Comparison of ENCODE assay signal across 9 mouse cellular contexts in genomic region chr9:65576861-65577510, GRCm38 (mm10). TPM values are rescaled to one million over a fixed set of nuclear protein-coding genes. Genes with fewer than 3 reads are reported as not detected.
DNase-seq lines count a peak whose midpoint lies in the region; ATAC-seq and TF ChIP-seq lines count a peak whose summit lies in the region.
"Had no signal": no experiment of that assay in that cellular context is flagged by ENCODE, and none has a peak within 500 bp of the region (broad histone marks: within the 10 kb centered on the region; RNA-seq: fewer than 3 reads in every experiment).

No protein-coding gene starts in this region.

- H3K9me3 ChIP-seq in kidney, embryonic 16.5 days (ENCODE audit: low read length), result no peaks in the 10 kb centered on the region
- H3K9me3 ChIP-seq in CH12.LX (replicated peaks; ENCODE audit: low read length), result no peaks in the 10 kb centered on the region
- H3K9me3 ChIP-seq in heart, embryonic 11.5 days (replicated peaks; ENCODE audit: control insufficient read depth, low read length), result no peaks in the 10 kb centered on the region
- no peaks in the 10 kb centered on the region for H3K9me3 ChIP-seq in liver, embryonic 14.5 days (ENCODE audit: control insufficient read depth, low read length)
- H3K9me3 ChIP-seq in neural tube, embryonic 15.5 days (replicated peaks), result no peaks in the 10 kb centered on the region

- TF ChIP-seq CTCF in CH12.LX (conservative IDR thresholded peaks at IDR 0.05 in 1 of 2, IDR thresholded peaks at IDR 0.05 in 1 of 2; ENCODE audit: low read depth in 2 of 2, low read length in 2 of 2), result no peak
- peak; percentile 1; the same call in 1 of the 2 replicates for TF ChIP-seq CTCF in liver, embryonic 14.5 days (IDR thresholded peaks at IDR 0.05; ENCODE audit: low read depth)

- ATAC-seq in kidney, embryonic 16.5 days (ENCODE audit: low FRiP score, low TSS enrichment), result no peak
- no peak for ATAC-seq in heart, embryonic 11.5 days (replicated peaks; ENCODE audit: insufficient number of reproducible peaks, low FRiP score, low TSS enrichment)
- no peak for ATAC-seq in liver, embryonic 14.5 days (ENCODE audit: insufficient read depth)
- no peak for ATAC-seq in neural tube, embryonic 15.5 days (ENCODE audit: low FRiP score)

- dilution Hi-C loops in CH12.LX (cut with MboI; ENCODE audit: extremely low pct_ligation_motif_present, extremely low pct_unique_long_range_greater_than_20kb, low sequenced_read_pairs), result no loop called here

- peaks cover 49% of the 10 kb centered on the region for H3K79me2 ChIP-seq in CH12.LX (replicated peaks; ENCODE audit: control insufficient read depth, extremely low read depth, insufficient read depth, poor library complexity, severe bottlenecking)

- no peak for TF ChIP-seq EP300 in CH12.LX (IDR thresholded peaks at IDR 0.05; ENCODE audit: low read length)
- no peak for TF ChIP-seq EP300 in liver, embryonic 14.5 days (IDR thresholded peaks at IDR 0.05; ENCODE audit: low read depth)

- H3K27me3 ChIP-seq in kidney, embryonic 16.5 days (ENCODE audit: insufficient read depth, low read length), result no peaks in the 10 kb centered on the region
- H3K27me3 ChIP-seq in CH12.LX (replicated peaks), result no peaks in the 10 kb centered on the region
- no peaks in the 10 kb centered on the region for H3K27me3 ChIP-seq in heart, embryonic 11.5 days (ENCODE audit: control insufficient read depth, insufficient read depth, low read length)
- no peaks in the 10 kb centered on the region for H3K27me3 ChIP-seq in liver, embryonic 14.5 days (ENCODE audit: control insufficient read depth, insufficient read depth, low read length)
- no peaks in the 10 kb centered on the region for H3K27me3 ChIP-seq in neural tube, embryonic 15.5 days (replicated peaks)

- peaks cover 45% of the 10 kb centered on the region for H3K4me1 ChIP-seq in kidney, embryonic 16.5 days (ENCODE audit: insufficient read depth, low read length)
- peaks cover 18 to 54% of the 10 kb centered on the region in 2 experiments for H3K4me1 ChIP-seq in CH12.LX (ENCODE audit: control insufficient read depth in 1 of 2, insufficient read depth in 2 of 2)
- H3K4me1 ChIP-seq in heart, embryonic 11.5 days (ENCODE audit: control insufficient read depth, insufficient read depth, low read length), result peaks cover 43% of the 10 kb centered on the region
- H3K4me1 ChIP-seq in liver, embryonic 14.5 days (replicated peaks; ENCODE audit: control insufficient read depth in 2 of 2, insufficient read depth in 2 of 2, low read length in 1 of 2), result peaks cover 41 to 48% of the 10 kb centered on the region in 2 experiments
- peaks cover 34% of the 10 kb centered on the region for H3K4me1 ChIP-seq in neural tube, embryonic 15.5 days

- peak overlapping the region; percentile 76 for H3K27ac ChIP-seq in kidney, embryonic 16.5 days (ENCODE audit: low read length)
- H3K27ac ChIP-seq in CH12.LX (ENCODE audit: insufficient read depth, low read depth), result peak overlapping the region; percentile 80
- peak overlapping the region; percentile 83; the same call in 1 of the 2 replicates for H3K27ac ChIP-seq in heart, embryonic 11.5 days (ENCODE audit: low read depth, low read length)
- peak overlapping the region; percentile 69 for H3K27ac ChIP-seq in liver, embryonic 14.5 days
- no peak overlapping the region for H3K27ac ChIP-seq in neural tube, embryonic 15.5 days (replicated peaks)

- DNase-seq in kidney, adult 9 months, result no peak
- DNase-seq in CH12.LX (ENCODE audit: extremely low read depth), result no peak
- peak; percentile 19 to 20 for DNase-seq in cerebellum, adult 18-20 months
- no peak for DNase-seq in liver, embryonic 14.5 days (ENCODE audit: low read depth in 3 of 3, low spot score in 3 of 3)
- no peak for DNase-seq in spleen, postnatal 36 days (ENCODE audit: low spot score in 2 of 2)

- peak overlapping the region; percentile 56; the same call in 1 of the 2 replicates for H3K9ac ChIP-seq in kidney, embryonic 16.5 days (replicated peaks; ENCODE audit: low read length)
- H3K9ac ChIP-seq in CH12.LX (ENCODE audit: insufficient read depth, low read depth), result peak overlapping the region; percentile 72
- no peak overlapping the region; the same call in 1 of the 2 replicates for H3K9ac ChIP-seq in heart, embryonic 11.5 days (ENCODE audit: low read depth, low read length)
- peak overlapping the region; percentile 74 for H3K9ac ChIP-seq in liver, embryonic 14.5 days (replicated peaks)
- H3K9ac ChIP-seq in neural tube, embryonic 15.5 days (replicated peaks), result no peak overlapping the region

- TF ChIP-seq RAD21 in CH12.LX (IDR thresholded peaks at IDR 0.05; ENCODE audit: low read depth, low read length), result no peak

- H3K36me3 ChIP-seq in kidney, embryonic 16.5 days (ENCODE audit: insufficient read depth, low read length), result no peaks in the 10 kb centered on the region
- H3K36me3 ChIP-seq in CH12.LX (replicated peaks in 1 of 2; ENCODE audit: control insufficient read depth in 1 of 2, insufficient read depth in 1 of 2, low read length in 1 of 2), result peaks cover 12 to 21% of the 10 kb centered on the region in 2 experiments
- peaks cover 6% of the 10 kb centered on the region for H3K36me3 ChIP-seq in heart, embryonic 11.5 days (ENCODE audit: control insufficient read depth, insufficient read depth, low read length)
- peaks cover 30% of the 10 kb centered on the region for H3K36me3 ChIP-seq in liver, embryonic 14.5 days (replicated peaks; ENCODE audit: control insufficient read depth, insufficient read depth, low read depth)
- no peaks in the 10 kb centered on the region for H3K36me3 ChIP-seq in neural tube, embryonic 15.5 days

- WGBS in kidney, embryonic 16.5 days, result 34% methylated on average over 7 of the region's 7 CpGs
- WGBS in heart, embryonic 11.5 days (ENCODE audit: insufficient replicate concordance), result 61% methylated on average over 7 of the region's 7 CpGs
- WGBS in liver, embryonic 14.5 days (ENCODE audit: insufficient replicate concordance), result 40% methylated on average over 7 of the region's 7 CpGs
- WGBS in neural tube, embryonic 15.5 days, result 48% methylated on average over 7 of the region's 7 CpGs

- H3K4me3 ChIP-seq in kidney, embryonic 16.5 days (ENCODE audit: low read length), result 0 out of 2 replicates have a peak overlapping the region, but pooled peaks have one; percentile 2
- peak overlapping the region in 2 of 3 experiments; percentile 31 to 36 for H3K4me3 ChIP-seq in CH12.LX (replicated peaks in 1 of 3; ENCODE audit: low read depth in 2 of 3, low read length in 2 of 3, poor library complexity in 1 of 3)
- H3K4me3 ChIP-seq in heart, embryonic 11.5 days (ENCODE audit: low read depth, low read length), result no peak overlapping the region
- peak overlapping the region; percentile 67 to 86 for H3K4me3 ChIP-seq in liver, embryonic 14.5 days (ENCODE audit: insufficient read depth in 1 of 2, low read depth in 2 of 2, low read length in 2 of 2)
- no peak overlapping the region for H3K4me3 ChIP-seq in neural tube, embryonic 15.5 days (replicated peaks)

- TF ChIP-seq POLR2A in CH12.LX (IDR thresholded peaks at IDR 0.05; ENCODE audit: low read depth, low read length), result no peak; the same call in 1 of the 2 replicates

- in situ Hi-C loops in CH12.LX (cut with MboI; ENCODE audit: low pct_ligation_motif_present, low pct_unique_long_range_greater_than_20kb, low sequenced_read_pairs), result loop anchor here (5.0 kb wide), 1 partner anchor 40 kb away; no protein-coding TSS in a partner anchor

- peak overlapping the region; percentile 27 for H3K4me2 ChIP-seq in kidney, embryonic 16.5 days (replicated peaks; ENCODE audit: low read depth, low read length)
- peak overlapping the region; percentile 75 for H3K4me2 ChIP-seq in CH12.LX (ENCODE audit: insufficient read depth, low read depth, poor library complexity, severe bottlenecking)
- 0 out of 2 replicates have a peak overlapping the region, but pooled peaks have one; percentile 1 for H3K4me2 ChIP-seq in heart, embryonic 11.5 days
- peak overlapping the region; percentile 97 for H3K4me2 ChIP-seq in liver, embryonic 14.5 days (ENCODE audit: low read depth)
- no peak overlapping the region for H3K4me2 ChIP-seq in neural tube, embryonic 15.5 days

RNA-seq across cellular contexts. Expression of gene Plekho2, which starts 2.9 kb away (rescaled TPM):
- polyA plus RNA-seq in kidney, embryonic 16.5 days (2015; fragmentation: Nextera tagmentation; extraction: Ambion mirVana), result 18.7 and 19.4 TPM in 2 replicates
- total RNA-seq in CH12.LX (2012; rRNA removed) (13.9 and 16.8 TPM in 2 replicates), CH12.LX (2014; rRNA removed) (7.2 and 7.9 TPM in 2 replicates)
- polyA plus RNA-seq in CH12.LX (2012; ENCODE audit: insufficient read length, low read depth), result 33.8 and 37.1 TPM in 2 replicates
- 10.6 and 11.9 TPM in 2 replicates for polyA plus RNA-seq in heart, embryonic 11.5 days (2014; fragmentation: Nextera tagmentation; extraction: Ambion mirVana)
- polyA plus RNA-seq in liver, embryonic 14.5 days (2012; rRNA removed), result 15.5 and 15.7 TPM in 2 replicates
- 21.5 and 24.2 TPM in 2 replicates for polyA plus RNA-seq in liver, embryonic 14.5 days (2014; fragmentation: Nextera tagmentation; extraction: Ambion mirVana)
- polyA plus RNA-seq in neural tube, embryonic 15.5 days (2015; fragmentation: Nextera tagmentation; extraction: Ambion mirVana), result 5.0 and 7.7 TPM in 2 replicates

RNA-seq across cellular contexts. Expression of gene Pif1, which starts 10.0 kb away (rescaled TPM):
- polyA plus RNA-seq in kidney, embryonic 16.5 days (2015; fragmentation: Nextera tagmentation; extraction: Ambion mirVana), result 15.5 and 16.9 TPM in 2 replicates
- 12.2 and 15.7 TPM in 2 replicates for total RNA-seq in CH12.LX (2012; rRNA removed)
- total RNA-seq in CH12.LX (2014; rRNA removed), result 11.2 and 13.3 TPM in 2 replicates
- polyA plus RNA-seq in CH12.LX (2012; ENCODE audit: insufficient read length, low read depth), result 12.3 and 14.5 TPM in 2 replicates
- 7.6 and 9.5 TPM in 2 replicates for polyA plus RNA-seq in heart, embryonic 11.5 days (2014; fragmentation: Nextera tagmentation; extraction: Ambion mirVana)
- polyA plus RNA-seq in liver, embryonic 14.5 days (2012; rRNA removed), result 10.8 and 11.9 TPM in 2 replicates
- polyA plus RNA-seq in liver, embryonic 14.5 days (2014; fragmentation: Nextera tagmentation; extraction: Ambion mirVana), result 6.8 and 7.7 TPM in 2 replicates
- 2.7 and 4.7 TPM in 2 replicates for polyA plus RNA-seq in neural tube, embryonic 15.5 days (2015; fragmentation: Nextera tagmentation; extraction: Ambion mirVana)

RNA-seq across cellular contexts. Expression of gene Rbpms2, which starts 52.5 kb away (rescaled TPM):
- 34.4 and 36.3 TPM in 2 replicates for polyA plus RNA-seq in kidney, embryonic 16.5 days (2015; fragmentation: Nextera tagmentation; extraction: Ambion mirVana)
- total RNA-seq in CH12.LX (2012; rRNA removed) (0.13 TPM in 1 of 2 replicates, not detected in the other), CH12.LX (2014; rRNA removed) (not detected in 2 replicates)
- 0.34 and 0.95 TPM in 2 replicates for polyA plus RNA-seq in CH12.LX (2012; ENCODE audit: insufficient read length, low read depth)
- polyA plus RNA-seq in heart, embryonic 11.5 days (2014; fragmentation: Nextera tagmentation; extraction: Ambion mirVana), result 154 and 160 TPM in 2 replicates
- 8.9 and 11.6 TPM in 2 replicates for polyA plus RNA-seq in liver, embryonic 14.5 days (2012; rRNA removed)
- polyA plus RNA-seq in liver, embryonic 14.5 days (2014; fragmentation: Nextera tagmentation; extraction: Ambion mirVana), result 11.9 and 13.9 TPM in 2 replicates
- 3.1 and 4.9 TPM in 2 replicates for polyA plus RNA-seq in neural tube, embryonic 15.5 days (2015; fragmentation: Nextera tagmentation; extraction: Ambion mirVana)

RNA-seq across cellular contexts. Expression of gene Ankdd1a, which starts 57.0 kb away (rescaled TPM):
- polyA plus RNA-seq in kidney, embryonic 16.5 days (2015; fragmentation: Nextera tagmentation; extraction: Ambion mirVana), result not detected in 2 replicates
- total RNA-seq in CH12.LX (2012; rRNA removed) (not detected in 2 replicates), CH12.LX (2014; rRNA removed) (not detected in 2 replicates)
- not detected in 2 replicates for polyA plus RNA-seq in CH12.LX (2012; ENCODE audit: insufficient read length, low read depth)
- not detected in 2 replicates for polyA plus RNA-seq in heart, embryonic 11.5 days (2014; fragmentation: Nextera tagmentation; extraction: Ambion mirVana)
- 0.06 TPM in 1 of 2 replicates, not detected in the other for polyA plus RNA-seq in liver, embryonic 14.5 days (2012; rRNA removed)
- polyA plus RNA-seq in liver, embryonic 14.5 days (2014; fragmentation: Nextera tagmentation; extraction: Ambion mirVana), result not detected in 2 replicates
- 0.87 and 1.2 TPM in 2 replicates for polyA plus RNA-seq in neural tube, embryonic 15.5 days (2015; fragmentation: Nextera tagmentation; extraction: Ambion mirVana)
- total RNA-seq: hematopoietic stem cell, adult 5-6 weeks had no signal

Comparison
In these comparisons a context has a peak if more than half of its experiments do, and no peak if none do; other contexts are left out.
1. H3K4me3 ChIP-seq: peak in kidney, embryonic 16.5 days (single experiment), CH12.LX (2 of 3) and liver, embryonic 14.5 days (2 of 2); none in heart, embryonic 11.5 days (single experiment) and neural tube, embryonic 15.5 days (single experiment).
2. H3K9ac ChIP-seq: peak in kidney, embryonic 16.5 days (single experiment), CH12.LX (single experiment) and liver, embryonic 14.5 days (single experiment); none in heart, embryonic 11.5 days (single experiment) and neural tube, embryonic 15.5 days (single experiment).
3. DNase-seq: peak in cerebellum, adult 18-20 months (2 of 2); none in kidney, adult 9 months (single experiment), CH12.LX (single experiment), liver, embryonic 14.5 days (0 of 3) and spleen, postnatal 36 days (0 of 2).